Mouse (Mus musculus): ENCODE data around the gene Gpr87. TPM values are rescaled to one million over a fixed set of nuclear protein-coding genes. Genes with fewer than 3 reads are reported as not detected.

Gene Gpr87
- total and polyA plus RNA-seq, 3 experiments: not detected

- Histone ChIP-seq H3K36me3 (replicated peaks in 1 of 2; ENCODE audit: control insufficient read depth in 1 of 2, insufficient read depth in 1 of 2, low read length in 1 of 2) (no peaks in the 10 kb centered on the region), H3K9ac (ENCODE audit: insufficient read depth, low read depth) (no peak overlapping the region), H3K79me2 (replicated peaks; ENCODE audit: control insufficient read depth, extremely low read depth, insufficient read depth, poor library complexity, severe bottlenecking) (no peaks in the 10 kb centered on the region), H3K4me2 (ENCODE audit: insufficient read depth, low read depth, poor library complexity, severe bottlenecking) (no peak overlapping the region), H3K9me3 (replicated peaks; ENCODE audit: low read length) (no peaks in the 10 kb centered on the region), H3K27me3 (replicated peaks) (no peaks in the 10 kb centered on the region), H3K4me3 (replicated peaks in 1 of 3; ENCODE audit: low read depth in 2 of 3, low read length in 2 of 3, poor library complexity in 1 of 3) (no peak overlapping the region), H3K4me1 (ENCODE audit: control insufficient read depth in 1 of 2, insufficient read depth in 2 of 2) (0 out of 4 replicates have a peak, but pooled peaks cover 0 to 2% of the 10 kb centered on the region in 2 experiments), H3K27ac (ENCODE audit: insufficient read depth, low read depth) (no peak overlapping the region)
- no peak for DNase-seq (ENCODE audit: extremely low read depth)
- dilution Hi-C loops (cut with MboI; ENCODE audit: extremely low pct_ligation_motif_present, extremely low pct_unique_long_range_greater_than_20kb, low sequenced_read_pairs) (no loop called here), in situ Hi-C loops (cut with MboI; ENCODE audit: low pct_ligation_motif_present, low pct_unique_long_range_greater_than_20kb, low sequenced_read_pairs) (loop anchor here (5.0 to 25.0 kb wide), 2 partner anchors 90 to 570 kb away; partner anchors contain the start of gene Gm5538)
- no peak for TF ChIP-seq RCOR1 (conservative IDR thresholded peaks at IDR 0.05; ENCODE audit: low read depth, low read length)
- TF ChIP-seq SMC3 (IDR thresholded peaks at IDR 0.05; ENCODE audit: low read depth, low read length): no peak
- no peak for TF ChIP-seq USF2 (conservative IDR thresholded peaks at IDR 0.05; ENCODE audit: low read depth, low read length)
- no peak for TF ChIP-seq IRF4 (IDR thresholded peaks at IDR 0.05; ENCODE audit: low read depth, low read length)
- no peak for TF ChIP-seq CTCF (conservative IDR thresholded peaks at IDR 0.05 in 1 of 2, IDR thresholded peaks at IDR 0.05 in 1 of 2; ENCODE audit: low read depth in 2 of 2, low read length in 2 of 2)
- TF ChIP-seq HCFC1 (IDR thresholded peaks at IDR 0.05; ENCODE audit: low read depth, low read length): no peak
- TF ChIP-seq MAZ (IDR thresholded peaks at IDR 0.05; ENCODE audit: low read depth, low read length): no peak
These were observed 27.4 kb downstream of the Gpr87 start for GRCm38 (mm10) chr3:59167417-59168054.

- Histone ChIP-seq H3K9me3 (replicated peaks; ENCODE audit: low read length) (no peaks in the 10 kb centered on the region), H3K27ac (ENCODE audit: insufficient read depth, low read depth) (no peak overlapping the region), H3K79me2 (replicated peaks; ENCODE audit: control insufficient read depth, extremely low read depth, insufficient read depth, poor library complexity, severe bottlenecking) (no peaks in the 10 kb centered on the region), H3K4me2 (ENCODE audit: insufficient read depth, low read depth, poor library complexity, severe bottlenecking) (no peak overlapping the region), H3K9ac (ENCODE audit: insufficient read depth, low read depth) (no peak overlapping the region), H3K4me1 (ENCODE audit: control insufficient read depth in 1 of 2, insufficient read depth in 2 of 2) (no peaks in the 10 kb centered on the region), H3K4me3 (replicated peaks in 1 of 3; ENCODE audit: low read depth in 2 of 3, low read length in 2 of 3, poor library complexity in 1 of 3) (no peak overlapping the region), H3K27me3 (replicated peaks) (no peaks in the 10 kb centered on the region), H3K36me3 (replicated peaks in 1 of 2; ENCODE audit: control insufficient read depth in 1 of 2, insufficient read depth in 1 of 2, low read length in 1 of 2) (no peaks in the 10 kb centered on the region)
- in situ Hi-C loops (cut with MboI; ENCODE audit: low pct_ligation_motif_present, low pct_unique_long_range_greater_than_20kb, low sequenced_read_pairs): loop anchor here (25.0 kb wide), 1 partner anchor 577 kb away; the partner anchor contains the start of gene Gm5538
- no peak for DNase-seq (ENCODE audit: extremely low read depth)
- TF ChIP-seq ZNF384 (IDR thresholded peaks at IDR 0.05; ENCODE audit: low read depth, low read length) (no peak), MYC (IDR thresholded peaks at IDR 0.05; ENCODE audit: low read depth, low read length) (no peak), TBP (conservative IDR thresholded peaks at IDR 0.05; ENCODE audit: low read depth, low read length) (no peak), NELFE (IDR thresholded peaks at IDR 0.05; ENCODE audit: low read depth, low read length) (no peak), CHD1 (IDR thresholded peaks at IDR 0.05; ENCODE audit: low read depth, low read length) (no peak), ZKSCAN1 (IDR thresholded peaks at IDR 0.05; ENCODE audit: borderline replicate concordance, low read depth, low read length) (no peak), MEF2A (IDR thresholded peaks at IDR 0.05; ENCODE audit: borderline replicate concordance, low read depth, low read length) (no peak), ELF1 (IDR thresholded peaks at IDR 0.05; ENCODE audit: low read depth, low read length) (no peak), MAZ (IDR thresholded peaks at IDR 0.05; ENCODE audit: low read depth, low read length) (no peak), USF1 (IDR thresholded peaks at IDR 0.05; ENCODE audit: low read depth, low read length) (no peak), MAX (IDR thresholded peaks at IDR 0.05; ENCODE audit: low read length) (no peak), BHLHE40 (IDR thresholded peaks at IDR 0.05; ENCODE audit: low read depth, low read length) (no peak), MXI1 (IDR thresholded peaks at IDR 0.05; ENCODE audit: low read depth, low read length) (no peak), ZMIZ1 (IDR thresholded peaks at IDR 0.05; ENCODE audit: low read depth, low read length) (no peak), CHD2 (IDR thresholded peaks at IDR 0.05; ENCODE audit: low read length) (no peak), IRF4 (IDR thresholded peaks at IDR 0.05; ENCODE audit: low read depth, low read length) (no peak), POLR2AphosphoS2 (IDR thresholded peaks at IDR 0.05; ENCODE audit: low read depth, low read length) (no peak), ETS1 (conservative IDR thresholded peaks at IDR 0.05; ENCODE audit: low read depth, low read length) (no peak), KAT2A (IDR thresholded peaks at IDR 0.05; ENCODE audit: insufficient replicate concordance, low read length) (no peak)
- dilution Hi-C loops (cut with MboI; ENCODE audit: extremely low pct_ligation_motif_present, extremely low pct_unique_long_range_greater_than_20kb, low sequenced_read_pairs): no loop called here
These were observed 34.4 kb downstream of the Gpr87 start for GRCm38 (mm10) chr3:59160465-59160864.

All from CH12.LX (cell line).